Mouse (Mus musculus): ENCODE results near the gene Clps. TPM values are rescaled to one million over a fixed set of nuclear protein-coding genes. Genes with fewer than 3 reads are reported as not detected.

Gene Clps
- total RNA-seq, 2 experiments from 2014 or later = not detected

DNA sequence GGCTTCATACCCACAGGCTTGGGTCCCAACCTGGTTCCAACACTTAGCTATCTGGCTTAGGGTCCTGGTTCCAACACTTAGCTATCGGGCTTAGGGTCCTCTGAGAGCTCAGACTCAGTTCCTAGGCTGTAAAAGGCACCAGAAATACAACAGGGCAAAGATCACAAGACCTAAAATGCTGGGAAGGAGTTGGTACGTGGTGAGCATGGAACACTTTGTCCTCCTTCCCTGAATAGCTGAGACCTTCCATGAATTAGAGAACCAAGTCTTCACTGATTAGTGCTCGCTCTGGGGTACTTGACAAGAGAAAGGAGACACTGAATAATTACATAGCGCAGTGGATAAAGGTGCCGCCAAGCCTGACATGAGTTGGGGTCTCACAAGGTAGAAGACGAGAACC, 38.6 kb downstream of the Clps start:
- no peak for ATAC-seq (replicated peaks; ENCODE audit: low FRiP score, poor library complexity, severe bottlenecking)

DNA sequence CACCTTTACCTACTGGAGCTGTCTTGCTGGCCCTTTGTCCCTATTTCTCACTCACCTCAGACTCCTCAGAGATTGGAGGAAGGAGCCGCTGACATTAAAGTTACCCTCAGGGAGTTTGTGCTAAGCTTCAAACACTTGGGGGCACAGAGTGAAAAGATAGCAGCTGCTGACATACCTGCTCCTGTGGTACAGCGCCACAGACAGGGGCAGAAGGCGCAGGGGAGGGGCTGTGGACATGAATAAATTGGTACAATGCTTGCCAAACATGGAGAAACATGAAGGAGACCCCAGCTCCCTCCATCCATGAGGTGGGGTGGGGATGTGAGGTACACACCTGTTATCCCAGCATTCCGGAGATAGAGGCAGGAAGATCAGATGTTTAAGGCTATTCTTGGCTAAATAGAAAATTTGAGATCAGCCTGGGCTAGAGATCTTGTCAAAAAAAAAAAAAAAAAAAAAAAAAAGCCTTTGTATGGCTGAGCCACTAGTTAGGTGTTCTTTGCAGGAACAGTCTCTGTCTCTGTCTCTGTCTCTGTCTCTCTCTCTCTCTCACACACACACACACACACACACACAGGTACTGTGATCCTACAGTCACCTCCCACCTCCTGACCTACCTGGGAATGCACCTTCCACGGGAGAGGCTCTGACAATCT, 39.4 kb downstream of the Clps start:
- no peak for ATAC-seq (replicated peaks; ENCODE audit: low FRiP score, poor library complexity, severe bottlenecking)

DNA sequence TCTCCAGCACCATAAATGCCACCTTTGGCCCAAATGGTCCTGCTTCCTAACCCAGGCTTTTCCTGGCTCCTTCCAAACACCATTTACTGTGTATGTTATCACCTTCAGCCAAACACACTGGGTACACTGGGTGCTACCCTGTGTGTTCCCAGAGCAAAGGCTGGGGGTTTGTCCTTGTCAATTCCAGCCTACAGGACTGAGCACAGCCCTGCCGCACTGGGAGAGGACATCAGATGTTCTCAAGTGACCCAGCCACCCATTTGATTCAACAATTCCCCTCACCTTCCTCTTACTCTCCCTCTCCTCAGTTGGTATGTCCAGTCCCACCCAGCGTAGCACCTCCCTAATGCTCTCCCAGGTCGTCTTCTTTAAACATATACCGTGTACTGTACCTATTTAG, 40.0 kb downstream of the Clps start:
- ATAC-seq (replicated peaks; ENCODE audit: low FRiP score, poor library complexity, severe bottlenecking) = no peak

DNA sequence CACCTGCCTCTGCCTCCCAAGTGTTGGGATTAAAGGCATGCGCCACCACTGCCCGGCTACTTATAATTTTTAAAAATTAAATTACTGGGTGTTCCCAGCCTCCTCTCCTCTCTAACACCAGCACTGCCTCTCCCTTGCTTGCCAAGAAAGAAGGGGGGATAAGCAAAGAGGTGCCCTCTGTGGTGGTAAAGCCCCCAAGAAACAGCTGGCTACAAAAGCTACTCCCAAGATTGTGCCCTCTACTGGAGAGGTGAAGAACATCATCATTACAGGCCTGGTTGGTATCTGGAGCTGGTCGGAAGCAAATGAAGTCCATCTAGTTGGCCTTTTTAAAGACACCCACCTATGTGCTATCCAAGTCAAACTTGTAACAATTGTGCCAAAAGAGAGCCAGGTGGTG, 40.7 kb downstream of the Clps start:
- no peak for ATAC-seq (replicated peaks; ENCODE audit: low FRiP score, poor library complexity, severe bottlenecking)

DNA sequence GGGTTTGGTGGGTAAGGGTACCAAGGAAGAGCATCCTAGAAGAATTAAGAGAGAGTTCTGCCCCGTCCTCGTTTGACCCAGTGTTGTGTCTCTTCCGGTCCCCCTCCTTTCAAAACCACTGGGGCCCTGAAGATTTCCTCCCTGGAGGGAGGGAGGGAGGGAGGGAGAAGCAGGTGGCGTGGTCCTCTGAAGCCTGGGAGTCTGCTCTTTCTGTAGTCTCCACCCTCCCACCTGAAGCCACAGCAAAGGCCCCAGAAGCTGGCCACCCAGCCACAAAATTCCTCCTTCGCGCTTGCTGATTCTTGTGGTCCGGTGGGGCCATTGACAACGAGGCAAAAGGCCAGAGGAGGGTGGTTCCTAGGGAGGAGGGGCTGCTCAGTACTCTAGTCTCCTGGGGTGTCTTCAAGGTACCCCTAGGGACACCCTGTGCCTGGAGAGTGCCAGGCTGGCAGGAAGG, 41.9 kb downstream of the Clps start:
- ATAC-seq (replicated peaks; ENCODE audit: low FRiP score, poor library complexity, severe bottlenecking) = no peak

DNA sequence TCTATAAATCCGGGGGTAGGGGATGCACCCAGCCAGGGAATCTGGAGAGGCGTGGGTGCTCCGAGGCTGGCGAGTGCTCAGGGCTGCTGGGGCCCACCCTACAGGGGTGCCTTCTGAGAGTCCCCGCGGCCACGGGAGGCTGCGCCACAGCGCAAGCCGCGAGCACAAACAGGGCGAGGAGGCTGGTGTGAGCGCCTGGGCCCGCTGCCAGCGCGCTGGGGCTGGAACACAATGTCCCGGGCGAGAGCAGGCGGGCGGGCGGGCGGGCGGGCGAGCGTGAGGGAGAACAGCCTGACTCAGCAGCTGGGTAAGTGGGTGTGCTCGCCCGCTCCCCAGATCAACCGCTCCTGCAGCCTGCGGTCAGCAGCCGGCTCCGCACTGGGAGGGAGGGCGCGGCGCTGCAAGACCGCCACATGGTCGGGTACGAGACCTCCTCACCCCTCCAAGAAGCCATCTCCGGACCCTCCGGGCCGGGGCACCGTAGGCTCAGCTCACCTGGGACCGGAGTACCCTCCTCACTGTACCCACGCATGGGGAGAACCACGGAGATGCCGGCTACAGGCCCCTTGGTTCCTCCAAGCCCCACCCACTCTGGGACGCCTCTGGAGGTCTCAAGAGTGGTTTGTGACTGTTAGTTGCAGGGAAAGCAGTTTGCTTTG, 42.5 kb downstream of the Clps start:
- ATAC-seq (replicated peaks; ENCODE audit: low FRiP score, poor library complexity, severe bottlenecking) = no peak

DNA sequence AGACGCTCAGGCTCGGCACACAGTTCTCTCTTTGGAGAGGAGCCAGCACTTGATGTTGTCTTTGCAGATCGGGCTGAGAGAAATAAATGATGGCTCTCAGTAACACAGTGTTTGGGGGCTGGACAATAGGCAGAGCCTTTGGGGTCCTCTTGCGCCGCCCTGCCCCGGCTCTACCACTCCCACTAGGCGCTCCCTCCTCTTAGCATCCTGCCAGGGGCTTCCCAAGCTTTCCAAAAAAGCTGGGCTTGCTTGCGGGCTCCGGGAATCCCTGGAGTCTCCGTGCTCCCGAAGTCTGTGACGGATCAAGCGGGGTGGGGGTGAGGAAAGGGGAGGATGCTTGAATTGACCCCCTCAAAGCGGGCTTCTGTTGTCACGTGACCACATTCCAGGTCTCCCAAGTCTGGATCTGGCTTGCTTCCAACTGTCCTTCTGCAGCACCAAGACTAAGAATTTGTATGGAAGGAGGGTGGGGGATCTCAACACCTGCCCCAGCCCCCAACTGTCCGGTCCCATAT, 43.1 kb downstream of the Clps start, which contains the start of gene Fkbp5:
TSS of gene Fkbp5 (minus strand) at position 87 of the 515 bp plus-strand sequence.
- ATAC-seq (replicated peaks; ENCODE audit: low FRiP score, poor library complexity, severe bottlenecking) = no peak

DNA sequence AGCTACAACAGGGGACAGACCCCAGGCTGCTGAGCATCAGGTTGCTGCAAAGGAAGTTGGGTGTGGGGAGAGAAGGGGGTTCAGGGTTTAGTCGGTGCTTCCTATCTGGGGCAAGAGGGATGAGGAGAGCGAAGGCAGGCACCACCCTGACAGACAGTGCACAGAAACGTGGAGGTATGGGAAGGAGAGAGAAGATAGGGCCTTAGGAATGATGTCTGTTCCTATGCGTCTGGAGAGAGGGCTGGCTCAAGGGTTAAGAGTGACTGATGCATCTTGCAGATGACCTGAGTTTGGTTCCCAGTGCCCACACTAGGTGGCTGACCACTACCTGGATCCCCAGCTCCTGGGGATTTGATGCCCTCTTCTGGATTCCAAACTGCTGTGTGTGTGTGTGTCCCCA, 43.7 kb downstream of the Clps start:
- no peak for ATAC-seq (replicated peaks; ENCODE audit: low FRiP score, poor library complexity, severe bottlenecking)

DNA sequence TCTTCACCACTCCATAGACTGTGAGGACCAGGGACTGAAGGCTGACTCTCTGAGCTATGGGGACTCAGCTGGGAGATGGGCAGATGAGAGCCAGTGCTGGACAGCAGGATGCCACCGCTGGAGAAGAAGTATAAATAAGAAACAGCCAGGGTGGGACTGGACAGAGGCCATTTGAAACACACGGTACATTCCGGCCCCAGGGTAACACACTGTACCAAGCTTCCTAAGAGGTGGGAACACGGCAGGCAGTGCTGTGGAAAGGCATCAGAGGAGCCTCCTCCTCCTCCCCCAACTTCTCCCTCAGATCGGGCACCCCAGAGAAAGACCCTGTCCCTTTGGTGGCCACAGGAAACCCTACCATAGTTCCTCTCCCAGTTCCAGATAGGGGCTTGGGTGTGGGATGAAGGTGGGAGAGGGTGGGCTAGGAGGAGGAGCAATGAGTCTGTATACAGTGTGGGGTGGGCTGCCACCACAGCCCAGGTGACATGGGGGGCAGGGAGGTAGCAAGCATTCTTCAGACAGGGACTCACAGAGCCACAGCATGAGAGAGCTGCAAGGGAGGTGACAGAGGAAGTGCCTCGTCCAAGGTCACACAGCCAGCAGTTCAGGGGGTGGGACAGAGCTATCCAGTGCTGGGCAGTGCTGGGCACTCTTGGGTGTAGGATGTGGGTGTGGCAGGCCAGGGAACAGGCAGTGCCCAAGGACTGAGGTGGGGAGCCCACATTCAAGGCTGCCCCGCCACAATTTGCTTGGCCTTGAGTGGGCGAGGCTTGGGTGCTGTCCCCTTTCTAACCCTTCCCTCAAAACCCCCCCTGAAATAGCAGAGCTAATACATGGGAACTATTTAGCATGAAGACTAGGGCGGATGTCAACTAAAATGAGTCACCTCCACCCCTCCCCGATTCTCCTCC, 44.9 kb downstream of the Clps start:
- ATAC-seq (replicated peaks; ENCODE audit: low FRiP score, poor library complexity, severe bottlenecking) = no peak

DNA sequence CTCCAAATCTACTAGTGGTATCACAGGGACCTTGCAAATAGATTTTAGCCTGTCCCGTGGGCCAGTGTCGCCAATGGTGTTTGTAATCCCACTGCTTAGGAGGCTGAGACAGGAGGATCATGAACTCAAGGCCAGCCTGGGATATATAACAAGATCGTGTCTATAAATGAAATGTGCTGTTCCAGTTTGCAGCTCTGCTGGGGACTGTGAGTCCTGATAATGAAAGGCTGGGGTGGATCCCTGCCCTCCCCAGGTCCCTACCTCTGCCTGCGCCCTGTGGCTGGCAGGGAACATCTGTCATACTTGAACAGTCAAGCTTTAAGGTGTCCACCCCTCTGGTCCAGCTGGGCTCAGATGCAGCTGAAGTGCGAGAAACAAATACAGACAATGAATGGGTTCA, 46.0 kb downstream of the Clps start:
- no peak for ATAC-seq (replicated peaks; ENCODE audit: low FRiP score, poor library complexity, severe bottlenecking)

DNA sequence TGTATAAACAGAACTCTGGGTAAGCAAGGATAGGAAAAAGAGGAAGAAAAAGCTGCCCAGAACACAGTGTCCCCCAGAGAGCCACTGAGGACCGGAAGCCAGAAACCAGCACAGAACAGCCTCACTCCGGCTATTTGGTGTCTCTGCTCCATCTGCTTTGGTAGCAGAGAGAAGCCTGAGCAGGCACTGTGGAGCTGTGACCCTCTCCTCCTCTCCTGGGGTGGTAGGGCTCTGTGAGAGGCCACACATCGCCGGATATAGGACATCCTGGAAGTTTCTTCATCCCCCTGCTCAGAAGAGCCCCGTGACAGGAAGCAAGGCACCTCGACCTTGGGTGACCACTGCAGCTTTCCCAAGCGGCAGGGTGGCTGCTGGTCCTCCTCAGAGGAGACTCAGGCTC, 46.7 kb downstream of the Clps start:
- no peak for ATAC-seq (replicated peaks; ENCODE audit: low FRiP score, poor library complexity, severe bottlenecking)

DNA sequence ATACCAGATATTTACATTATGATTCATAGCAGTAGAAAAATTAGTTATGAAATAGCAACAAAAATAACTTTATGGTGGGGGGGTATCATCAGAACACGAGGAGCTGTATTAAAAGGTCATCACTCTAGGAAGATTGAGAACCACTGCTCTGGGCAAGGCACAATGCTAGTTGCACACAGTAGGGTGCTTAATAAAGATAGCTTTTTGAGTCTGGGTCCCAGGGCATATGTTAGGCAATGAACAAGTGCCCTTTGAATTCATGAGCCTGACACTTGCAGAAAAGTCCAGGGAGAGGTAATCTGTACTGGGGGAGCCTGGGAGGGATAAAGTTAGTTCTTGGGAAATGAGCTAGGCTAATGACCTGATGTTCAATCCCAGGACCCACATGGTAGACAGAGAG, 47.2 kb downstream of the Clps start:
- ATAC-seq (replicated peaks; ENCODE audit: low FRiP score, poor library complexity, severe bottlenecking) = no peak

DNA sequence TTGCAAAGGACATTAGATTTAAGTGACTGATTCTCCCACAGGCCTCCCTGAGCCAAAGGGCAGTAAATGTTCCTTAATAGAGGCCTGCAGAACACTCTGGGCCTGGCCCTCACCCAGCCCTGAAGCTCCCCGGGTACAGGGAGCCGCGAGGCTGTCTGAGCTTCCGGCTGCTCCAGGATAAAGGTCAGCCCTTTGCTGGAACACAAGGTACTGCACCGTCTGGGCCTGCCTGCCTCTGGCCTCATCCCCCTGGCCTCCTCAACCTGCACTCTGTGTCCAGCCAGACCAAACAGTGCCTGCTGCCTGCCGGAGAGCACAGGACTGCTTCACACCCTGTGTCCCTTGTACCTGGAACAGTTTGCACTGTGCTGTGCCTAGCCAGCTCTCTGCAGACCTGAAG, 47.9 kb downstream of the Clps start:
- ATAC-seq (replicated peaks; ENCODE audit: low FRiP score, poor library complexity, severe bottlenecking) = no peak

DNA sequence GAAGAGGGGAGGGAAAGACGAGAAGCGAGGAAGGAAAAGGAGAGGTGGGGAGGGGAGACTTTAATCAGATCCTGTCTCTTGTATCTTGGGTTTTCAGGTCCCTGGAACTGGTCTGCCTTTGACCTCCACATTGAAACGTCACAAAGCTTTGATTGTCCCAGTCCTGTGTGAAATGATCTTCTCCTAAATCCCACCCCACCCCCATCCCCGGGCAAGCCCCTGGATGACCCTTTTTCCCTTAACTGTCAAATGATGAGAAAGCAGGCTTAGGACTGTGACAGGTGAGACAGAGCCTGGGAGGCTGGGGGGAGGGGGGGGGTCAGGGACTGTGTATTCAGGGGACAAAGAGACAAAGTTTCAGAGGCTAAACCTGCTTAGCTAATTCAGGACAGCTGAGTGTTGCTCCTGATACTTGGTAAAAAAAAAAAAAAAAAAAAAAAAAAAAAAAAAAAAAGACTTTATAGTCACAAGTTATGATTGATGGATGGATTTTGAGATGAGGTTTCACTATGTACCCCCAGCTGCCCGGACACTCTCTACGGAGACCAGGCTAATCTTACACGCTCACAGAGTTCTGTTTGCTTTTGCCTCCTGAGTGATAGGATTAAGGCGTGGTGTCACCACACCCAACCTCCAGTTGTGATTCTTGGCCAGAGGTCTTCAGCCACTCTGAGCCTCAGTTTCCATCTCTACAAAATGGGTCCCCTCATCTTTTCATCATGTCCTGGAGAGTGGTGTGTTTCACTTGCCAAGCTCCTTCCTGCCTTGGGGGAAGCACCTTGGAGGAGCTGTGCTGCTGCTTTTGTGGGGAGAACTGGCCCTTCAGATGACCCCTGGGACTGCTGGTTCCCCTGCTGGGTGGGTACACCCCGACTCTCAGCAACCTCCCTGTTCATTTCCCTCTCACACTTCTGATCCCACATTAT, 48.7 kb downstream of the Clps start:
- no peak for ATAC-seq (replicated peaks; ENCODE audit: low FRiP score, poor library complexity, severe bottlenecking)

DNA sequence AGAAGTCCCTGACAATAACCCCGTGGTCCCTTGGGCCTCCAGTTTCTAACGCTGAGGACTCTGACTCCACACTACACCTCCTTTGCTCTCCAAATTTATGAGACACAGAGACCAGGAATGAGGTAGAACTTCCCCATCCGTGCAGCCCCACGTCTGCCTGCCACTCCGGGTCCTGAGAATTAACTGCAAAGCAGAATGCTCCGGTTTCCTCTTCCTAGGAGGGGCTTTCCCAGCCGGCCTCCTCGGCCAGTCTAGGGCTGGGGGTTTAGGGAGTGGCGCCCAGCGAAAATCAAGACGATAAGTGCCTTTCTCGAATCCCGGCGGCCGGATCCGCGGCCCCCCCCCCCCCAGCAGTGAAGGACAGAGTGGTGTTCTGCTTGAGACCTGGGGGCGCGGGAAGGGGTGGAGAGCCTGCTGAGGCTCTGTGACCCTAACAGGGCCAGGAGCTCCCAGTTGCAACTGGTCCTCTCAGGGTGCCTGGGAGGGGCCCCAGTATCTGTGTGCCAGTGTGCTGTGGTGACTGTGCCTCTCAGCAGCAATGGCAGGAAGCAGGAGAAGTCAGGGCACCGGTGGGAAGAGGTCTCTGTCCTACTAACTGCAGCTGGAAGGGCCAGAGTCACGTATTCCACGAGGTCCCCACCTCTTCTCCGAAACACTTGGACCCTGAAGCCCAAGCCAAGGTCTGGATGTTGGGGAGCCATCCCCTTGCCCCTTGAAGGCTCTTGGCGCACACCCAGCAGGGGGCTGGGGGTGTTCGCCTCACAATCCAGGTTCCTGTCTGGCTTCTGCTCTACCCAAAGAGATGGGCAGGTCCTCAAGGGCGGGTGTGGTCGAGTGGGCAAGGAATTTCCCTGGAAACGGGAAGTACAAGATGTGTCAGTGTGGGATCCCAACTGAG, 49.9 kb downstream of the Clps start:
- no peak for ATAC-seq (replicated peaks; ENCODE audit: low FRiP score, poor library complexity, severe bottlenecking)
